In the genomic region with DNA sequence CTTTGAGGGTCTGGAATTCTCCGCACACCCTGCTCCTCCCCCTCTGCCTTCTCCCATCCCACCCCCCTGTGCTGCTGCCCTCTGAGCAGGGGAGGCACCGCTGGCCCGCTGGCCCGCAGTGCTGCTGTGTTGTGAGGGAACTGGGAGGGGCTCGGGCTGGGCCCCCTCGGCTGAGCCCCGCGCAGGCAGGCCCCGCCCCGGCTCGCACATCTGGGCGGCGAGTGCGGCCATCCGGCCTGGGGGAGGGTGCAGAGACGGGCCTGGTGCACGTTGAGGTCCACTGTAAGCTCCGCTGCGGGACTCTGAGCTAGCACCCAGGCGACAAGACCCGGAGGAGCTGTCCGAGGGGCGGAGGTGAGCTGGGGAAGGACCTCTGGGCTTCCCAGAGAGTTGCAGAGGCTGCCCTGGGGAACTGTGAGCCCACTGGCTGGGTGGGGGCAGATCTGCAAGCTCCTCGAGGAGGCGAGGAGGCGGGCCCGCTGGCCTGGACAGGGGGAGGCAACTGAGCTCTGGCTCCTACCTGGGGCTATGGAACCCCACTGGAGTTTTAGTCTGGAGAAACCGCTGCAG, we compare ENCODE assay signal across 9 mouse cellular contexts. TPM values are rescaled to one million over a fixed set of nuclear protein-coding genes. Genes with fewer than 3 reads are reported as not detected.
DNase-seq lines count a peak whose midpoint lies in the region; ATAC-seq and TF ChIP-seq lines count a peak whose summit lies in the region.
"Had no signal": no experiment of that assay in that cellular context is flagged by ENCODE, and none has a peak within 500 bp of the region (broad histone marks: within the 10 kb centered on the region; RNA-seq: fewer than 3 reads in every experiment).

A gene (plus strand): TSS at position 120 of the 570 bp plus-strand sequence.

- H3K27ac ChIP-seq in left cerebral cortex, adult 2 months: peak within 1 kb of the TSS; percentile 69
- H3K27ac ChIP-seq in forebrain, embryonic 13.5 days: no peak within 1 kb of the TSS
- H3K27ac ChIP-seq: macrophage had no signal

- TF ChIP-seq CTCF in left cerebral cortex, adult 2 months (IDR thresholded peaks at IDR 0.05): no peak

- intact Hi-C loops in left cerebral cortex, adult 2 months (cut with DNase I): no loop called here
- intact Hi-C loops in heart, postnatal 14 days (cut with DNase I): loop anchor here (2.0 kb wide), 1 partner anchor 14 kb away; no protein-coding TSS in a partner anchor

- peak within 1 kb of the TSS; percentile 61 for H3K9ac ChIP-seq in forebrain, embryonic 13.5 days

- H3K4me2 ChIP-seq in forebrain, embryonic 13.5 days: peak within 1 kb of the TSS; percentile 86

- no peaks in the 10 kb centered on the region; the same call in 1 of the 2 replicates for H3K27me3 ChIP-seq in forebrain, embryonic 13.5 days

- peak; percentile 82 for ATAC-seq in forebrain, embryonic 13.5 days
- peak; percentile 29 for ATAC-seq in megakaryocyte-erythroid progenitor cell, adult 5-6 weeks (replicated peaks; ENCODE audit: low FRiP score, low TSS enrichment, poor library complexity, severe bottlenecking)

- DNase-seq in left cerebral cortex, adult 2 months (ENCODE audit: extremely low spot score in 1 of 2, low spot score in 2 of 2): no peak
- DNase-seq in left cerebral cortex, adult 9 months (ENCODE audit: low spot score in 2 of 2): no peak
- peak; percentile 81 to 84 for DNase-seq in heart, postnatal 14 days
- peak; percentile 81 to 87 for DNase-seq in kidney, postnatal 4 days
- peak; percentile 60 for DNase-seq in thymus, postnatal 14 days
- no peak for DNase-seq in cerebellum, postnatal 25 days

- H3K9me3 ChIP-seq in forebrain, embryonic 13.5 days (replicated peaks): no peaks in the 10 kb centered on the region

- peak within 1 kb of the TSS; percentile 45 for H3K4me3 ChIP-seq in left cerebral cortex, adult 2 months
- H3K4me3 ChIP-seq in forebrain, embryonic 13.5 days: peak within 1 kb of the TSS; percentile 38

- 2% methylated on average over 28 of the region's 28 CpGs for WGBS in forebrain, embryonic 13.5 days

- no peaks in the 10 kb centered on the region for H3K36me3 ChIP-seq in forebrain, embryonic 13.5 days (ENCODE audit: poor library complexity, severe bottlenecking)

- H3K4me1 ChIP-seq in forebrain, embryonic 13.5 days: peaks cover 12% of the 10 kb centered on the region

RNA-seq across cellular contexts. Expression of the gene that starts here (rescaled TPM):
- total RNA-seq in left cerebral cortex, adult 2 months (2021): 10 to 100 TPM; 10.1 to 12.8 TPM
- 2.4 and 3.3 TPM in 2 replicates for polyA plus RNA-seq in forebrain, embryonic 13.5 days (2015; fragmentation: Nextera tagmentation; extraction: Ambion mirVana)
- 10 to 100 TPM; 42.9 to 48.2 TPM for total RNA-seq in heart, postnatal 14 days (2021)
- total RNA-seq in megakaryocyte-erythroid progenitor cell, adult 5-6 weeks (2014; fragmentation: Nextera tagmentation): 0.44 and 3.9 TPM in 2 replicates
- total RNA-seq in megakaryocyte-erythroid progenitor cell, adult 5-6 weeks (2017): 1.3 TPM in 1 of 2 replicates, not detected in the other

Comparison
In these comparisons a context has a peak if more than half of its experiments do, and no peak if none do; other contexts are left out.
1. DNase-seq: peak in heart, postnatal 14 days (2 of 2), kidney, postnatal 4 days (2 of 2) and thymus, postnatal 14 days (single experiment); none in left cerebral cortex, adult 2 months (0 of 2), left cerebral cortex, adult 9 months (0 of 2) and cerebellum, postnatal 25 days (0 of 2).